14 mouse cellular contexts compared by ENCODE assay signal in genomic region chr13:90643575-90644215, GRCm38 (mm10).
DNase-seq lines count a peak whose midpoint lies in the region; ATAC-seq and TF ChIP-seq lines count a peak whose summit lies in the region.
"Had no signal": no experiment of that assay in that cellular context is flagged by ENCODE, and none has a peak within 500 bp of the region (broad histone marks: within the 10 kb centered on the region; RNA-seq: fewer than 3 reads in every experiment).

No protein-coding gene starts in this region.

- no peak overlapping the region for H3K9ac ChIP-seq in liver, adult 2 months (ENCODE audit: low read depth, low read length)
- H3K9ac ChIP-seq in liver, embryonic 12.5 days: no peak overlapping the region
- H3K9ac ChIP-seq in forebrain, embryonic 16.5 days (replicated peaks; ENCODE audit: low read depth, low read length): no peak overlapping the region
- H3K9ac ChIP-seq in midbrain, embryonic 15.5 days: no peak overlapping the region
- H3K9ac ChIP-seq: liver, embryonic 15.5 days had no signal

- no peak for TF ChIP-seq CTCF in liver, adult 2 months (IDR thresholded peaks at IDR 0.05; ENCODE audit: low read depth, low read length)

- 46% methylated on average over 4 of the region's 4 CpGs for WGBS in liver, adult 2 months
- 67% methylated on average over 4 of the region's 4 CpGs for WGBS in liver, embryonic 12.5 days (ENCODE audit: insufficient replicate concordance)
- 7% methylated on average over 4 of the region's 4 CpGs for WGBS in forebrain, embryonic 16.5 days
- 26% methylated on average over 4 of the region's 4 CpGs for whole genome bisulfite sequencing in midbrain, embryonic 15.5 days

- H3K27ac ChIP-seq in liver, adult 2 months (replicated peaks; ENCODE audit: insufficient read depth, low read depth, low read length): no peak overlapping the region
- H3K27ac ChIP-seq in liver, embryonic 12.5 days: no peak overlapping the region
- peak overlapping the region; percentile 77 for H3K27ac ChIP-seq in forebrain, embryonic 16.5 days (ENCODE audit: low read length)
- H3K27ac ChIP-seq in midbrain, embryonic 15.5 days: peak overlapping the region; percentile 62
- H3K27ac ChIP-seq: liver, embryonic 15.5 days; macrophage had no signal

- no peaks in the 10 kb centered on the region for H3K36me3 ChIP-seq in liver, adult 2 months (ENCODE audit: control insufficient read depth, insufficient read depth, low read length)
- no peaks in the 10 kb centered on the region for H3K36me3 ChIP-seq in liver, embryonic 12.5 days
- no peaks in the 10 kb centered on the region for H3K36me3 ChIP-seq in forebrain, embryonic 16.5 days (ENCODE audit: control insufficient read depth, insufficient read depth)
- H3K36me3 ChIP-seq in midbrain, embryonic 15.5 days (replicated peaks): no peaks in the 10 kb centered on the region
- H3K36me3 ChIP-seq: liver, embryonic 15.5 days had no signal

- ATAC-seq in liver, embryonic 12.5 days: no peak
- ATAC-seq in forebrain, embryonic 16.5 days: peak; percentile 86
- peak; percentile 74 for ATAC-seq in midbrain, embryonic 15.5 days (replicated peaks)

- no peaks in the 10 kb centered on the region for H3K79me2 ChIP-seq in liver, adult 2 months (ENCODE audit: control insufficient read depth, insufficient read depth, low read length)

- intact Hi-C loops in left cerebral cortex, postnatal 14 days (cut with DNase I): no loop called here

- H3K27me3 ChIP-seq in liver, adult 2 months (ENCODE audit: control insufficient read depth, insufficient read depth, low read length): no peaks in the 10 kb centered on the region
- no peaks in the 10 kb centered on the region for H3K27me3 ChIP-seq in liver, embryonic 12.5 days (replicated peaks)
- H3K27me3 ChIP-seq in forebrain, embryonic 16.5 days (replicated peaks; ENCODE audit: control insufficient read depth, insufficient read depth, low read length): no peaks in the 10 kb centered on the region
- H3K27me3 ChIP-seq in midbrain, embryonic 15.5 days (replicated peaks): no peaks in the 10 kb centered on the region
- H3K27me3 ChIP-seq: CH12.LX; liver, embryonic 15.5 days had no signal

- H3K4me1 ChIP-seq in liver, adult 2 months (ENCODE audit: control insufficient read depth, insufficient read depth, low read length): peaks cover 2% of the 10 kb centered on the region; the same call in 1 of the 2 replicates
- H3K4me1 ChIP-seq in liver, embryonic 12.5 days: no peaks in the 10 kb centered on the region
- peaks cover 20% of the 10 kb centered on the region for H3K4me1 ChIP-seq in forebrain, embryonic 16.5 days (replicated peaks; ENCODE audit: control insufficient read depth, insufficient read depth, low read length)
- H3K4me1 ChIP-seq in midbrain, embryonic 15.5 days: peaks cover 17% of the 10 kb centered on the region
- H3K4me1 ChIP-seq: liver, embryonic 15.5 days had no signal

- no peak overlapping the region for H3K4me2 ChIP-seq in liver, embryonic 12.5 days
- H3K4me2 ChIP-seq in forebrain, embryonic 16.5 days (ENCODE audit: low read length): 0 out of 2 replicates have a peak overlapping the region, but pooled peaks have one; percentile 26
- H3K4me2 ChIP-seq in midbrain, embryonic 15.5 days: no peak overlapping the region; the same call in 1 of the 2 replicates
- H3K4me2 ChIP-seq: liver, embryonic 15.5 days had no signal

- no peak for TF ChIP-seq POLR2A in liver, adult 2 months (IDR thresholded peaks at IDR 0.05; ENCODE audit: extremely low read depth, insufficient read depth, low read length)

- H3K4me3 ChIP-seq in liver, adult 2 months (ENCODE audit: insufficient read depth, low read depth, low read length): no peak overlapping the region
- H3K4me3 ChIP-seq in liver, embryonic 12.5 days: no peak overlapping the region
- no peak overlapping the region for H3K4me3 ChIP-seq in forebrain, embryonic 16.5 days (replicated peaks; ENCODE audit: low read length)
- no peak overlapping the region for H3K4me3 ChIP-seq in midbrain, embryonic 15.5 days
- H3K4me3 ChIP-seq: erythroblast, embryonic 14.5 days; liver, embryonic 15.5 days had no signal

- H3K9me3 ChIP-seq in liver, embryonic 12.5 days (replicated peaks): no peaks in the 10 kb centered on the region
- no peaks in the 10 kb centered on the region; the same call in 1 of the 2 replicates for H3K9me3 ChIP-seq in forebrain, embryonic 16.5 days (ENCODE audit: control insufficient read depth, low read length)
- H3K9me3 ChIP-seq in midbrain, embryonic 15.5 days: no peaks in the 10 kb centered on the region
- H3K9me3 ChIP-seq: liver, embryonic 15.5 days had no signal

- DNase-seq in liver, adult 2 months (ENCODE audit: extremely low read depth, low read depth, low spot score): peak; percentile 90
- peak; percentile 3 for DNase-seq in brain, adult 2 months (ENCODE audit: low read depth, low spot score)
- no peak for DNase-seq in left cerebral cortex, postnatal 14 days (ENCODE audit: low spot score in 2 of 2)
- no peak for DNase-seq in ovary, adult 18-20 months (ENCODE audit: low spot score)
- DNase-seq: adrenal gland, postnatal 14 days; cerebellum, adult 11 months; gastrocnemius, postnatal 14 days had no signal

Comparison
In these comparisons a context has a peak if more than half of its experiments do, and no peak if none do; other contexts are left out.
1. DNase-seq: peak in liver, adult 2 months (single experiment) and brain, adult 2 months (single experiment); none in left cerebral cortex, postnatal 14 days (0 of 2) and ovary, adult 18-20 months (single experiment).
2. H3K27ac ChIP-seq: peak in forebrain, embryonic 16.5 days (single experiment) and midbrain, embryonic 15.5 days (single experiment); none in liver, adult 2 months (single experiment) and liver, embryonic 12.5 days (single experiment).